Mouse (Mus musculus) heart, adult 2 months (tissue): Measurements from ENCODE around the gene Picalm. TPM values are rescaled to one million over a fixed set of nuclear protein-coding genes. Genes with fewer than 3 reads are reported as not detected.
"Not testable (repeated sequence)": the region's sequence is repeated elsewhere in the genome, so short reads cannot be mapped to it uniquely, and the experiment has no call there.

ENCODE experiments used
- DNase-seq, 2 experiments: peaks; one replicate each; pipeline ENCODE4 v3.0.0; 2021
- H3K27ac ChIP-seq: fragments of 200-600 bp; 2 replicates; pipeline ENCODE4 v1.8.1; 2022
- H3K27me3 ChIP-seq: fragments of 200-500 bp; 2 replicates; pipeline ENCODE4 v1.6.1; 2012; ENCODE audit warnings: mild to moderate bottlenecking, low read length, inconsistent platforms, mixed read lengths; ENCODE audit not compliant: control insufficient read depth, insufficient read depth
- H3K36me3 ChIP-seq: fragments of 200-500 bp; 2 replicates; pipeline ENCODE4 v1.6.1; 2012; ENCODE audit warnings: low read length, inconsistent platforms; ENCODE audit not compliant: control insufficient read depth, insufficient read depth
- H3K4me1 ChIP-seq: fragments of 200-500 bp; 2 replicates; pipeline ENCODE4 v1.6.1; 2011; ENCODE audit warnings: low read length; ENCODE audit not compliant: control insufficient read depth, insufficient read depth
- H3K4me3 ChIP-seq: fragments of 200-600 bp; 2 replicates; pipeline ENCODE4 v1.8.1; 2022
- H3K79me2 ChIP-seq: fragments of 200-500 bp; replicated peaks from 2 replicates; pipeline ENCODE4 v1.6.1; 2012; ENCODE audit warnings: mild to moderate bottlenecking, inconsistent platforms, low read length, moderate library complexity, mixed read lengths; ENCODE audit not compliant: control insufficient read depth, insufficient read depth
- H3K9ac ChIP-seq: fragments of 200-500 bp; 2 replicates; pipeline ENCODE4 v1.6.1; 2012; ENCODE audit warnings: low read depth, mild to moderate bottlenecking, control low read depth, inconsistent platforms, low read length, mixed read lengths
- CTCF ChIP-seq: fragments of 200-600 bp; IDR thresholded peaks from 2 replicates; pipeline ENCODE4 v1.8.1; 2022; ENCODE audit warnings: antibody characterized with exemption, mild to moderate bottlenecking, moderate library complexity
- EP300 ChIP-seq: fragments of 200-500 bp; IDR thresholded peaks from 2 replicates; pipeline ENCODE4 v1.6.1; 2011; ENCODE audit warnings: low read depth, low read length, control low read depth; ENCODE audit not compliant: insufficient read depth
- POLR2A ChIP-seq: fragments of 200-500 bp; IDR thresholded peaks from 2 replicates; pipeline ENCODE4 v1.6.1; 2011; ENCODE audit warnings: mild to moderate bottlenecking, low read depth, low read length, control low read depth; ENCODE audit not compliant: insufficient read depth
- WGBS: fragments of 180-500 bp; shearing (Covaris S2); methylation state at CpG from one replicate; pipeline ENCODE4 v1.1.7; 2018; 5-methylcytosine and 5-hydroxymethylcytosine counted together
- intact Hi-C: fragments of 180-260 bp; cut with DNase I; formaldehyde crosslinking; loops from one replicate; pipeline ENCODE4 v1.15.1; 2025
- polyA plus RNA-seq: library from polyadenylated mRNA; depleted of rRNA; stranded (reverse); fragments of >200 nt; gene quantifications from 2 replicates; pipeline ENCODE4 v1.2.3, GENCODE M21; 2012
- total RNA-seq, 2 experiments: library from RNA; stranded (reverse); gene quantifications; 2 replicates each; pipeline ENCODE4 v1.2.3; 2021

Gene Picalm
- total and polyA plus RNA-seq, 3 experiments, result 60.1 to 128 (median 99.4) TPM

DNA sequence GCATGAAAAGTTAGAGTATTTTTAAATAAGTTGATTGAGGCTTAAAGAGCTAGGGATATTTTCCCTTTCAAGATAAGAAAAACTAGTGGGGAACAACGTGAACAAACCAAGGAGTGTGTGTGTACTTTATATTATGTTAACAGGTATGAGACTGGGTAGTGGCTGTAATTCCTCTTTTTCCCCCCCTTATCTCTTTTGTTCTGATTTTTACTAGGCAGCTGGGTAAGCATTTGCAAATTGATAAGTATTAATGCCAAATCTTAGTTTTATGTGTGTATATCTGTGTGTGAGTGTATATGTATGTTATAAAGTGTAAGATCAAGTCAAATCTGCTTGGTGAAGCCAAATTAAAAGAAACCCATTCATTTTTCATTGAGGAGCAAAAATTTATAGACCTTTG lies 34.3 kb downstream of the Picalm start:
- intact Hi-C loops, result loop anchor here (5.0 kb wide), 1 partner anchor 33 kb away; no protein-coding TSS in a partner anchor
- DNase-seq, result no peak
- no peak overlapping the region for H3K4me3 ChIP-seq
- no peak overlapping the region for H3K27ac ChIP-seq
- H3K27me3 ChIP-seq, result no peaks in the 10 kb centered on the region
- peaks cover 22% of the 10 kb centered on the region for H3K36me3 ChIP-seq
- no peaks in the 10 kb centered on the region; the same call in 1 of the 2 replicates for H3K4me1 ChIP-seq
- no peak overlapping the region for H3K9ac ChIP-seq
- TF ChIP-seq EP300 (no peak), CTCF (no peak)
- H3K79me2 ChIP-seq, result peaks cover 2% of the 10 kb centered on the region; the same call in 1 of the 2 replicates
- 57% methylated on average over 1 of the region's 1 CpGs for WGBS

DNA sequence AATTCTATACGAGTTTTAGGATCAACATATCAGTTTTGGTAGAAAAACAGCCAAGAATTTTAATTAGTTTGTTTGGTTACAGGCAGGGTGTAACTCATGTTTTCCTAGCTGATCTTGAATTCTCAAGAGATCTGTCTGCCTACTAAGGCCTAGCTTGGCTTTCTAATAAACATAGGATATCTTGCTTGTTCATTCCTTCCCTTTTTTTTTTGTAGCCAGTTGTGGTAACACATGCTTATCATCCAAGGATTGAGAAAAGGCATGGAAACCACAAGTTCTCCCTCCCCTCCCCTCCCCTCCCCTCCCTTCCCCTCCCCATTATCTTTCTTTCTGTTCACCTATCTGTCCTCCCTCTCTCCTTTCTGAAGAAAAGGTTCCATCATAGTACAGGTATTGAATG lies 36.0 kb downstream of the Picalm start:
- Histone ChIP-seq H3K4me1 (no peaks in the 10 kb centered on the region), H3K9ac (no peak overlapping the region), H3K27ac (no peak overlapping the region), H3K4me3 (no peak overlapping the region), H3K36me3 (peaks cover 19% of the 10 kb centered on the region), H3K27me3 (no peaks in the 10 kb centered on the region), H3K79me2 (no peaks in the 10 kb centered on the region)
- WGBS, result 68% methylated on average over 1 of the region's 1 CpGs
- intact Hi-C loops, result no loop called here
- TF ChIP-seq POLR2A (no peak), EP300 (no peak), CTCF (no peak)
- no peak for DNase-seq

DNA sequence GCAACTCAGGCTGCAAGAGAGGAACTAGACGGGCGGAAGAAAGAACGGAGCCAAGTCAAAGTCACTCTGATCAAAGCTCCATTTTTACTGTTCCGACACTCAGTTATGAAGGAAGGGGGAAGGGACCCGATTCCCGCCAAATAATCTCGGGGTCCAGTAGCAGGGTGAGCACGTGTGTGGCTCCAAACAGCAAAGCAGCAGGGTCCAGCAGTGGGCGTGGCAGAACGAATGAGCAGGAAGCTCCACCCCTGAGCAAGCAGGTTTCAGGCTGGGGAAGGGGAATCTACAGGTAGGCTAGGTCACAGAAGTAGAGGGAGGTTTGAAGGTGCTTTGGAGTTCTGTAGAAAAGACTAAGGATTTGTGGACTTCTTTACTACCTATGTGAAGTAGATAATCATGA lies 37.8 kb downstream of the Picalm start:
- H3K36me3 ChIP-seq, H3K4me1 ChIP-seq, H3K27me3 ChIP-seq, H3K9ac ChIP-seq, H3K27ac ChIP-seq, DNase-seq, H3K79me2 ChIP-seq, intact Hi-C loops, H3K4me3 ChIP-seq: not testable (repeated sequence)
- 80% methylated on average over 10 of the region's 10 CpGs for WGBS

DNA sequence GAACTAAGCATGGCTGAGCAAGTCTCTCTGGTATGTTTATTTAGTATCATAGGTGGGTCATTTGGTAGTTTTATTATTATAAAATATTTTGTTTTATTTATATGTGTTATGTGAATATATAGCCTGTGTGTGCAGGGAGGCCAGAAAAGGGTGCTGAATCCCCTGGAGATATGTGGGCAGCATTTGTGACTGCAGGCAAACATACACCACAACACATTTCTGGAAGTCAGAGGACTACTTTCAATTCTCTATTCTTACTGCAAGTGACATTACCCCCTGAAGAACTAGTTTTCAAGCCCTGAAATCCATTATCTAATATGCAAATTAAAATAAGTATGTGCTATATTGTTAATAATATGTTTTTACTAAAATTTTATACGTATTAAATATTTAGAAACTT lies 43.8 kb downstream of the Picalm start:
- 96% methylated on average over 1 of the region's 1 CpGs for WGBS
- Histone ChIP-seq H3K27me3 (no peaks in the 10 kb centered on the region), H3K79me2 (no peaks in the 10 kb centered on the region; the same call in 1 of the 2 replicates), H3K27ac (no peak overlapping the region), H3K4me3 (no peak overlapping the region), H3K36me3 (peaks cover 25% of the 10 kb centered on the region), H3K9ac (no peak overlapping the region), H3K4me1 (peaks cover 4% of the 10 kb centered on the region)
- no peak for DNase-seq
- TF ChIP-seq EP300, result no peak
- no peak for TF ChIP-seq CTCF
- no peak for TF ChIP-seq POLR2A
- intact Hi-C loops, result no loop called here

GRCm38 (mm10) chr7:90175576-90175975 lies 45.6 kb downstream of the Picalm start:
- Histone ChIP-seq H3K27me3 (no peaks in the 10 kb centered on the region), H3K4me1 (peaks cover 4% of the 10 kb centered on the region), H3K36me3 (peaks cover 35% of the 10 kb centered on the region), H3K9ac (no peak overlapping the region), H3K27ac (no peak overlapping the region), H3K79me2 (peaks cover under 1% of the 10 kb centered on the region; the same call in 1 of the 2 replicates), H3K4me3 (no peak overlapping the region)
- DNase-seq, result no peak
- intact Hi-C loops, result no loop called here
- WGBS, result 68% methylated on average over 2 of the region's 2 CpGs
- TF ChIP-seq CTCF, result no peak
- TF ChIP-seq EP300, result no peak
- TF ChIP-seq POLR2A, result no peak

GRCm38 (mm10) chr7:90180635-90181034 lies 50.6 kb downstream of the Picalm start:
- Histone ChIP-seq H3K36me3 (peaks cover 28% of the 10 kb centered on the region), H3K4me1 (peaks cover 4% of the 10 kb centered on the region), H3K9ac (no peak overlapping the region), H3K27ac (no peak overlapping the region), H3K27me3 (no peaks in the 10 kb centered on the region), H3K4me3 (no peak overlapping the region), H3K79me2 (peaks cover 3% of the 10 kb centered on the region; the same call in 1 of the 2 replicates)
- 100% methylated on average over 1 of the region's 1 CpGs for WGBS
- TF ChIP-seq EP300, result no peak
- TF ChIP-seq CTCF, result no peak
- no peak for TF ChIP-seq POLR2A
- intact Hi-C loops, result no loop called here
- no peak for DNase-seq

DNA sequence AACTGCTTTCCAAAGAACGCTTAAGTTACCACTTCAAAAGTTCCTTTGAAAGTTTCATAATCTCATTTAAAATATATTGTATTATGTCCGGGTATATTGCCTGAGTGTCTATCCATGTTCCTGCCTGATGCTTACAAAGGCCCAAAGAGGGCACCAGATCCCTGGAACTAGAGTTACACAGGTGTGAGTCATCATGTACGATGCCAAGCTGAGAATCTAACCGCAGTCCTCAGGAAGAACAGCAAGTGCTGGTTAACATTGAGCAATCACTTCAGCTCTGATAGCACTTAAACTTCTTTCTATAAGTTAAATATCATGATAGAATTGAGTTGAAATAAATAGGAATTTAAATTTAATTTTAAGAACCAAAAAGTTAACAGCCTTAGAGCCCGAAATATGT lies 70.2 kb downstream of the Picalm start:
- Histone ChIP-seq H3K9ac (no peak overlapping the region), H3K36me3 (peaks cover 28% of the 10 kb centered on the region), H3K27ac (no peak overlapping the region), H3K4me1 (peaks cover 2% of the 10 kb centered on the region), H3K4me3 (no peak overlapping the region), H3K79me2 (no peaks in the 10 kb centered on the region), H3K27me3 (no peaks in the 10 kb centered on the region)
- intact Hi-C loops, result no loop called here
- 69% methylated on average over 5 of the region's 5 CpGs for WGBS
- DNase-seq, result no peak
- no peak for TF ChIP-seq POLR2A
- TF ChIP-seq CTCF, result peak; percentile 40
- TF ChIP-seq EP300, result no peak
